8 mouse cellular contexts compared by ENCODE assay signal in genomic region chr7:120835449-120836359, GRCm38 (mm10). TPM values are rescaled to one million over a fixed set of nuclear protein-coding genes. Genes with fewer than 3 reads are reported as not detected.
DNase-seq lines count a peak whose midpoint lies in the region; ATAC-seq lines count a peak whose summit lies in the region.

No protein-coding gene starts in this region.

- peak overlapping the region; percentile 76 for H3K4me2 ChIP-seq in heart, embryonic 14.5 days (ENCODE audit: low read length)
- peak overlapping the region; percentile 77 for H3K4me2 ChIP-seq in liver, embryonic 12.5 days

- 1% methylated on average over 41 of the region's 41 CpGs for WGBS in heart, embryonic 14.5 days
- under 1% methylated on average over 41 of the region's 41 CpGs for WGBS in liver, embryonic 12.5 days (ENCODE audit: insufficient replicate concordance)

- peak; percentile 78 for ATAC-seq in heart, embryonic 14.5 days (ENCODE audit: insufficient number of reproducible peaks, insufficient read depth, low FRiP score, low read depth)
- peak; percentile 83 for ATAC-seq in liver, embryonic 12.5 days

- H3K36me3 ChIP-seq in heart, embryonic 14.5 days (ENCODE audit: control insufficient read depth, insufficient read depth, low read length), result no peaks in the 10 kb centered on the region
- no peaks in the 10 kb centered on the region for H3K36me3 ChIP-seq in liver, embryonic 12.5 days
- H3K36me3 ChIP-seq in splenic B cell, adult 2 months (ENCODE audit: control insufficient read depth, insufficient read depth, low read length, poor library complexity, severe bottlenecking), result no peaks in the 10 kb centered on the region

- no peaks in the 10 kb centered on the region for H3K9me3 ChIP-seq in heart, embryonic 14.5 days (ENCODE audit: control insufficient read depth, low read length)
- H3K9me3 ChIP-seq in liver, embryonic 12.5 days (replicated peaks), result no peaks in the 10 kb centered on the region

- H3K4me1 ChIP-seq in heart, embryonic 14.5 days (ENCODE audit: control insufficient read depth in 2 of 2, insufficient read depth in 2 of 2, low read length in 2 of 2), result 0 out of 4 replicates have a peak, but pooled peaks cover 0 to 3% of the 10 kb centered on the region in 2 experiments
- peaks cover 50% of the 10 kb centered on the region for H3K4me1 ChIP-seq in liver, embryonic 12.5 days

- H3K4me3 ChIP-seq in heart, embryonic 14.5 days (ENCODE audit: control insufficient read depth in 1 of 2, insufficient read depth in 1 of 2, low read depth in 1 of 2, low read length in 2 of 2), result peak overlapping the region; percentile 68 to 74
- H3K4me3 ChIP-seq in liver, embryonic 12.5 days, result peak overlapping the region; percentile 66

- H3K27me3 ChIP-seq in heart, embryonic 14.5 days (ENCODE audit: control insufficient read depth, insufficient read depth, low read length), result 0 out of 2 replicates have a peak, but pooled peaks cover 5% of the 10 kb centered on the region
- peaks cover 15% of the 10 kb centered on the region; the same call in 1 of the 2 replicates for H3K27me3 ChIP-seq in liver, embryonic 12.5 days (replicated peaks)
- H3K27me3 ChIP-seq in splenic B cell, adult 2 months (ENCODE audit: control insufficient read depth, insufficient read depth, low read length, poor library complexity, severe bottlenecking), result no peaks in the 10 kb centered on the region

- peak overlapping the region; percentile 72 for H3K9ac ChIP-seq in heart, embryonic 14.5 days (ENCODE audit: low read length)
- H3K9ac ChIP-seq in liver, embryonic 12.5 days, result peak overlapping the region; percentile 73

- H3K27ac ChIP-seq in heart, embryonic 14.5 days (replicated peaks in 1 of 2; ENCODE audit: control insufficient read depth in 1 of 2, insufficient read depth in 1 of 2, low read depth in 2 of 2, low read length in 2 of 2), result peak overlapping the region; percentile 41 to 71; a peak in 3 of 4 replicates
- H3K27ac ChIP-seq in liver, embryonic 12.5 days, result peak overlapping the region; percentile 88

- DNase-seq in CD8-positive naive resting alpha-beta T cell, adult 2 months (ENCODE audit: low read depth in 2 of 2, low spot score in 2 of 2), result peak; percentile 98 to 99
- peak; percentile 95 for DNase-seq in c-Kit-negative CD71-positive TER-119-positive erythroid progenitor cells, embryonic 14.5 days (ENCODE audit: low read depth, low spot score)
- DNase-seq in fibroblast of lung, adult 2 months (ENCODE audit: low read depth), result peak; percentile 94
- DNase-seq in kidney, postnatal 10 days, result peak; percentile 95
- DNase-seq in naive thymus-derived CD4-positive, alpha-beta T cell, adult 2 months (ENCODE audit: low read depth), result peak; percentile 100
- DNase-seq in splenic B cell, adult 2 months (ENCODE audit: low read depth, low spot score), result peak; percentile 99

RNA-seq across cellular contexts. Expression of gene Eef2k, which starts 6.9 kb away (rescaled TPM):
- 12.1 and 12.4 TPM in 2 replicates for polyA plus RNA-seq in heart, embryonic 14.5 days (2014; fragmentation: Nextera tagmentation; extraction: Ambion mirVana)
- polyA plus RNA-seq in liver, embryonic 12.5 days (2016; fragmentation: Nextera tagmentation; extraction: Ambion mirVana), result 44.3 and 45.0 TPM in 2 replicates

RNA-seq across cellular contexts. Expression of gene Gm5737, which starts 23.5 kb away (rescaled TPM):
- not detected in 2 replicates for polyA plus RNA-seq in heart, embryonic 14.5 days (2014; fragmentation: Nextera tagmentation; extraction: Ambion mirVana)
- not detected in 2 replicates for polyA plus RNA-seq in liver, embryonic 12.5 days (2016; fragmentation: Nextera tagmentation; extraction: Ambion mirVana)

Comparison
In these comparisons a context has a peak if more than half of its experiments do, and no peak if none do; other contexts are left out.
1. Peak in every context shown above with its lines: DNase-seq, ATAC-seq, H3K4me3 ChIP-seq and H3K27ac ChIP-seq.